Mouse (Mus musculus): ENCODE measurements around the gene Rab30. TPM values are rescaled to one million over a fixed set of nuclear protein-coding genes. Genes with fewer than 3 reads are reported as not detected.

Rab30 gene
- polyA plus RNA-seq, 1 experiment from 2014 or later: 5.0 TPM

- Histone ChIP-seq H3K4me2 (no peak overlapping the region), H3K9me3 (replicated peaks) (no peaks in the 10 kb centered on the region), H3K27ac (replicated peaks) (no peak overlapping the region), H3K27me3 (no peaks in the 10 kb centered on the region), H3K9ac (no peak overlapping the region), H3K4me3 (replicated peaks) (no peak overlapping the region), H3K4me1 (replicated peaks) (no peaks in the 10 kb centered on the region), H3K36me3 (replicated peaks) (no peaks in the 10 kb centered on the region)
- 57% methylated on average over 5 of the region's 5 CpGs for WGBS (ENCODE audit: insufficient replicate concordance)
- ATAC-seq (ENCODE audit: insufficient read depth): no peak
These were observed 33.3 kb downstream of the Rab30 start for GRCm38 (mm10) chr7:92774741-92775140.

DNA sequence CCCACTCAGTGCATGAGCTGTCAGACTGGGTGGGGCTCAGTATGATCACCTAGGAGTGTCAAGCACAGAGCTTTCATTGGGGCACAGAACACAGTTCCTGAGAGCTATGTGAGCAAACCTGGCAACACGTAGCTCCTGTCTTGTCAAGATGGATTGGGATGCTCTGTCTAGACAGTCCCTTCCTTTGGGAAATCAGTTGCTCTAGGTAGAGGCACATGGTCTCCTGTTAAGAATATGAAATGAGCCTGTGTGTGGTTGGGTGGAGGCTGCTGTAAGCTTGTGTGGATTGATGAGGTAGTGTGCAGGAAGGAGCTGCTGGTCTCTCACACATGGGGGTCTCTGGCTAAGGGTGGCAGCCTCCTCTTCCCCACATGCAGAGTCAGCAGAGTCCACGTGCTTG is 34.3 kb downstream of the Rab30 start:
- 40% methylated on average over 2 of the region's 2 CpGs for WGBS (ENCODE audit: insufficient replicate concordance)
- no peak overlapping the region for H3K4me3 ChIP-seq (replicated peaks)
- H3K9me3 ChIP-seq (replicated peaks): no peaks in the 10 kb centered on the region

GRCm38 (mm10) chr7:92776647-92777046 is 35.2 kb downstream of the Rab30 start:
- H3K4me3 ChIP-seq (replicated peaks): no peak overlapping the region
- H3K27ac ChIP-seq (replicated peaks): no peak overlapping the region
- no peak for ATAC-seq (ENCODE audit: insufficient read depth)
- no peaks in the 10 kb centered on the region for H3K36me3 ChIP-seq (replicated peaks)
- no peak overlapping the region for H3K9ac ChIP-seq
- H3K4me1 ChIP-seq (replicated peaks): no peaks in the 10 kb centered on the region
- WGBS (ENCODE audit: insufficient replicate concordance): 53% methylated on average over 4 of the region's 4 CpGs
- no peaks in the 10 kb centered on the region for H3K27me3 ChIP-seq
- no peak overlapping the region for H3K4me2 ChIP-seq
- no peaks in the 10 kb centered on the region for H3K9me3 ChIP-seq (replicated peaks)

More for the DNA sequence above, 34.3 kb downstream of the Rab30 start:
- Histone ChIP-seq H3K4me1 (replicated peaks) (no peaks in the 10 kb centered on the region), H3K36me3 (replicated peaks) (no peaks in the 10 kb centered on the region), H3K9ac (no peak overlapping the region), H3K27ac (replicated peaks) (no peak overlapping the region), H3K27me3 (no peaks in the 10 kb centered on the region), H3K4me2 (no peak overlapping the region)
- no peak for ATAC-seq (ENCODE audit: insufficient read depth)

DNA sequence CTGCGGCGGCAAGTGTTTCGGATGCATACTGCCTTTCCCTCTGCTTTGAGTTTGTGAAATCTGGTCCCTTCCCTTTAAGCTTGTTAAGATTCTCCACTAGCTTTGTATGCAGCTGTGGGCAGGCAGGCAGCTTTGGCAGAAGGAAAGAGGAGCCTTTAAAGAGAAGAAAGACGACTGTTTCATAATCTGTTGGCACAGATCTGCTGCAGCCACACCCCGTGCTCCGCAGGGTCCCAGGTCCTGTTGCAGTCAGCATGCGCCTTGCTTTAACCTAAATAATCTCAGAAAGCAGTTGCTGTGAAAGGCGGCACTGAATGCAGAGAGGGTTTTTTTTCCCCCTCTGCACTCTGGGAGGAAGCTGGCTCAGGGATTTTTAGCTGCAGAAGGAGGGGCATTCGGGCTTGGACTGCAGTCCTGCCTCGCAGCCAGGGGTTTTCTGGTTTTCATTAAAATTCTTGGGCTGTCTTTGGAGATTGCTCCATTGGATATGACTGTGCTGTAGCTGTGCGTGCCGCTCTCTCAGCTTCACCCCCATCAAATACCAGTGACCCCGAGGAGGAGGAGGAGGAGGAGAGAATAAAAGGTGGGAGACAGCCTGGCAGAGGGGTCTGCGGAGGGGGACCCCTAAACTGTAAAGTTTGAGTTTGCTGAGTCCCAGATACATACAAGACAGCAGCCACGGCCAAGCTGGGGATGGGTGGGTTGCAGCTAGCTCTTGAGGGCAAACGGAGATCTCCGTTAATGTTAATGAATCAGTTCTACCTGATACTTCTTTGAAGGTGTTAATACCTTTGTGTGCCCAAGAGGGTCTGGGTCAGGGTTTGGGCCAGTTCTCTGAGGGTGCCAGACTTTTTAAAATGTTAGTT is 35.9 kb downstream of the Rab30 start:
- Histone ChIP-seq H3K4me3 (replicated peaks) (no peak overlapping the region), H3K27ac (replicated peaks) (no peak overlapping the region), H3K4me2 (no peak overlapping the region), H3K9me3 (replicated peaks) (no peaks in the 10 kb centered on the region), H3K27me3 (no peaks in the 10 kb centered on the region), H3K36me3 (replicated peaks) (no peaks in the 10 kb centered on the region), H3K4me1 (replicated peaks) (no peaks in the 10 kb centered on the region), H3K9ac (no peak overlapping the region)
- ATAC-seq (ENCODE audit: insufficient read depth): no peak
- 37% methylated on average over 17 of the region's 17 CpGs for WGBS (ENCODE audit: insufficient replicate concordance)

- Histone ChIP-seq H3K27me3 (no peaks in the 10 kb centered on the region), H3K9ac (no peak overlapping the region), H3K4me2 (no peak overlapping the region), H3K36me3 (replicated peaks) (no peaks in the 10 kb centered on the region), H3K27ac (replicated peaks) (no peak overlapping the region), H3K4me1 (replicated peaks) (no peaks in the 10 kb centered on the region), H3K4me3 (replicated peaks) (no peak overlapping the region), H3K9me3 (replicated peaks) (no peaks in the 10 kb centered on the region)
- 50% methylated on average over 2 of the region's 2 CpGs for WGBS (ENCODE audit: insufficient replicate concordance)
- ATAC-seq (ENCODE audit: insufficient read depth): no peak
These were observed 37.7 kb downstream of the Rab30 start for GRCm38 (mm10) chr7:92779058-92779457.

DNA sequence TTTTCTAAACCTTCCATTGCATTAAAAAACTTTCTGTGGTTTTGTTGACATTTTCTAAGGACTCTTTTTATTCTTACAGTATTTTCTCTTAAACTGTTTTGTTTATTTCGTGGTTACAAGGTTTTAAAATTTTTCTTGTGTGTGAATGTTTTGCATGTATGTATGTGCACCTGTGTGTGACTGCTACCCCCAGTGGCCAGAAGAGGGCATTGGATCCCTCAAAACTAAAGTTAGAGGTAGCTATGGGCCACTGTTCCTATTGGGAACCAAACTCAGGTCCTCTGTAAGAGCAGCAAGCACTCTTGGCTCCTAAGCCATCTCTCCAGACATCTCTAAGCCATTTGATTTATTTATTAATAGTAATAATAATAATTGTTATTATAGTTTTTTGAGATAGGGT is 40.0 kb downstream of the Rab30 start:
- 31% methylated on average over 1 of the region's 1 CpGs for WGBS (ENCODE audit: insufficient replicate concordance)
- no peak for ATAC-seq (ENCODE audit: insufficient read depth)

GRCm38 (mm10) chr7:92781948-92782347 is 40.5 kb downstream of the Rab30 start:
- no peaks in the 10 kb centered on the region for H3K4me1 ChIP-seq (replicated peaks)
- H3K9me3 ChIP-seq (replicated peaks): no peaks in the 10 kb centered on the region
- H3K4me3 ChIP-seq (replicated peaks): no peak overlapping the region
- no peak overlapping the region for H3K4me2 ChIP-seq
- 76% methylated on average over 3 of the region's 3 CpGs for WGBS (ENCODE audit: insufficient replicate concordance)
- no peaks in the 10 kb centered on the region for H3K27me3 ChIP-seq
- ATAC-seq (ENCODE audit: insufficient read depth): no peak
- H3K36me3 ChIP-seq (replicated peaks): no peaks in the 10 kb centered on the region
- no peak overlapping the region for H3K27ac ChIP-seq (replicated peaks)
- H3K9ac ChIP-seq: no peak overlapping the region

More for the DNA sequence above, 40.0 kb downstream of the Rab30 start:
- no peaks in the 10 kb centered on the region for H3K9me3 ChIP-seq (replicated peaks)
- H3K4me1 ChIP-seq (replicated peaks): no peaks in the 10 kb centered on the region
- no peak overlapping the region for H3K4me3 ChIP-seq (replicated peaks)
- H3K36me3 ChIP-seq (replicated peaks): no peaks in the 10 kb centered on the region
- H3K27me3 ChIP-seq: no peaks in the 10 kb centered on the region
- no peak overlapping the region for H3K4me2 ChIP-seq
- H3K9ac ChIP-seq: no peak overlapping the region
- no peak overlapping the region for H3K27ac ChIP-seq (replicated peaks)

DNA sequence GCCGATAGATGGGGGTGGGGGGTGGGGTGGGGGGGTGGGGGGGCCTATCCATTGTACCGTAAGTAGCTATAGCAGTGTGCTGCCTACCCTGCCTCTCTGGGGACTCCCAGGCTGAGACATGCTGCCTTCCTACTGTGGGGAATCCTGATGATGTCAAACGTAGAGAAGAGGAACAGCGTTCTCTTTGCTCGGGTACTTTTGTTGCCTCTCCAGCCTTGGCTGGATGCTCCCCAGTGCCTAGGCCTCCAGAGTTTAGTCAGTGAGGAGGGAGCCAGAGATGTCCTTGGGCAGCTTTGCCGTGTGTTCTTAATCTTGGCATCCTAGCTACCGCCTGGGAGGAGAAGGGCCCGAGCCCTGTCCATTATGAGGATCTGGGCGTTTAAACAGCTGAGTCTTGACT is 41.1 kb downstream of the Rab30 start:
- no peak for ATAC-seq (ENCODE audit: insufficient read depth)
- H3K4me1 ChIP-seq (replicated peaks): no peaks in the 10 kb centered on the region
- WGBS (ENCODE audit: insufficient replicate concordance): 72% methylated on average over 9 of the region's 9 CpGs
- no peak overlapping the region for H3K4me2 ChIP-seq
- H3K27me3 ChIP-seq: no peaks in the 10 kb centered on the region
- no peak overlapping the region for H3K27ac ChIP-seq (replicated peaks)
- no peak overlapping the region for H3K4me3 ChIP-seq (replicated peaks)
- H3K9ac ChIP-seq: no peak overlapping the region
- no peaks in the 10 kb centered on the region for H3K36me3 ChIP-seq (replicated peaks)
- H3K9me3 ChIP-seq (replicated peaks): no peaks in the 10 kb centered on the region

DNA sequence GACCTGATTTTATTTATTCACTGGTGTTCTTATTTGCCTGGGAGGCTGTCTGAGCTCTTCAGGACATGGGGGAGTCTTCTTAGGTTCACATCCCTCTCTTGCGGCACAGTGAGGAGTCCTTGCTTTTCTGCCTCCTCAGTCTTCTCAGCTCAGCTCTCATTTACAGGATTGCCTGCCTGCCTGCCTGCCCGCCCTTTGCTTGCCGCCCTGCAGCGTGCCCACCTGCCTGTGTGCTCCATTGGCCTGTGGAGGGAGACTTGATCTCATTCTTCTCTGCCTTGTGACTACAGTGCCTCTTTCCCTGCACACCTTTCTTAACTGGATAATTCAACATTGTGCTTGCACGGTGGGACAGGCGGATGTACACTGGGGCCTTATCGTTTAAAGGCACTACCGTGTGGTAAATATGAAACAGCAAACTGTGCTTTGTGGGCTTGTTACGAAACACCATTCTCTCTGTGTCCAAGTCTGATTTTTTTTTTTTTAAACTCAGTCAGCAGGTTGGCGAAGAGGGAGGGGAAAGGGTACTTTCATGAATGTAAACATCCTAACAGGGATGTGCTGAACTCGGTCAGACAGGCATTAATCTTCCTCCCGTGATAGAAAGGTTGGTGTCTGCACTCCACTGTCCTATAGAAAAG is 41.9 kb downstream of the Rab30 start:
- 60% methylated on average over 12 of the region's 12 CpGs for WGBS (ENCODE audit: insufficient replicate concordance)
- no peak for ATAC-seq (ENCODE audit: insufficient read depth)
- no peaks in the 10 kb centered on the region for H3K27me3 ChIP-seq

DNA sequence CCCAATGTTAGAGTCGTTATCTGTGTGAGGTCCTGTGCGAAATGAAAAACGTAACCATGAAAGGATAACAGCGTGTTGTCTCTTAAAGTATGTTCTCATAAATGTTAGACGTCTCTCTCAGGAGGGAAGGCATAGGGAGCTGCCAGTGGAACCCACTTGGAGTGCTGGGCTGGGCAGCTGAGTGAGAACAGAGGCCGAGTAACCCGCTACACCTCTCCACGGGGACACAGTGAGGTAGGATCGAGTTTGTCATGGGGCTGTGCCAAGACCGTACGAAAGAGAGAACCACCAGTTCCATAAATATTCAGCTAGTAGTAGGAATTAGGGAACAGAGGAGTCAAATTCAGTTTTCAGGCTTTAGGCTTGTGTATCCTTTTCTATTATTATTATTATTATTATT is 42.5 kb downstream of the Rab30 start:
- H3K4me2 ChIP-seq: no peak overlapping the region
- no peak overlapping the region for H3K9ac ChIP-seq
- 74% methylated on average over 11 of the region's 11 CpGs for WGBS (ENCODE audit: insufficient replicate concordance)
- no peaks in the 10 kb centered on the region for H3K27me3 ChIP-seq
- no peaks in the 10 kb centered on the region for H3K36me3 ChIP-seq (replicated peaks)
- H3K27ac ChIP-seq (replicated peaks): no peak overlapping the region
- no peaks in the 10 kb centered on the region for H3K4me1 ChIP-seq (replicated peaks)
- ATAC-seq (ENCODE audit: insufficient read depth): no peak
- H3K4me3 ChIP-seq (replicated peaks): no peak overlapping the region
- no peaks in the 10 kb centered on the region for H3K9me3 ChIP-seq (replicated peaks)

More for the DNA sequence above, 41.9 kb downstream of the Rab30 start:
- H3K9ac ChIP-seq: no peak overlapping the region
- H3K36me3 ChIP-seq (replicated peaks): no peaks in the 10 kb centered on the region
- no peaks in the 10 kb centered on the region for H3K4me1 ChIP-seq (replicated peaks)
- H3K27ac ChIP-seq (replicated peaks): no peak overlapping the region
- H3K4me3 ChIP-seq (replicated peaks): no peak overlapping the region
- no peaks in the 10 kb centered on the region for H3K9me3 ChIP-seq (replicated peaks)
- H3K4me2 ChIP-seq: no peak overlapping the region

DNA sequence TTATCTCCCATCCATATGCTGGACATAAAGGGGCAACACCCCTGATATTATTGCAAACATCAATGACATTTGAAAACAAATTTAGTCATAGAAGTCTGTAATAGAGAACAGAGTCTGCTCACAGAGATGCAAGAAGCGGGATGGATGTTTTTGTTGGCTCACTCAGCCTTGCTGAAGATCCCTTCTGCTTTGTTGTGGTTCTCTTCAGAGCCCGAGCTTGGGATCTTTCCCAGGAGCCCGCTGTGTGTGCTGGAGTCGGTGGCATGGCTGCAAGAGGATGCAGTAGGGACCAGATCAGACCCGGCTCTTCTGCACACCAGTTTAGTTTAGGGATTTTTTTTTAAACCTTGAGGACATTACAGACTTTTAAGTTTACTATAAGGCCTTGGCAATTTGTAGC is 54.3 kb downstream of the Rab30 start:
- H3K36me3 ChIP-seq (replicated peaks): no peaks in the 10 kb centered on the region
- WGBS (ENCODE audit: insufficient replicate concordance): 72% methylated on average over 5 of the region's 5 CpGs
- no peak overlapping the region for H3K27ac ChIP-seq (replicated peaks)
- no peak overlapping the region for H3K4me3 ChIP-seq (replicated peaks)
- H3K4me2 ChIP-seq: no peak overlapping the region
- no peaks in the 10 kb centered on the region for H3K27me3 ChIP-seq
- no peaks in the 10 kb centered on the region for H3K9me3 ChIP-seq (replicated peaks)
- no peak overlapping the region for H3K9ac ChIP-seq
- ATAC-seq (ENCODE audit: insufficient read depth): no peak
- H3K4me1 ChIP-seq (replicated peaks): no peaks in the 10 kb centered on the region
